Mouse (Mus musculus) left cerebral cortex, postnatal 10 days (tissue): Measurements from ENCODE around the gene Gm4131. TPM values are rescaled to one million over a fixed set of nuclear protein-coding genes. Genes with fewer than 3 reads are reported as not detected.

Experiments
- DNase-seq, 2 experiments: peaks; one replicate each; pipeline ENCODE4 v3.0.0; 2021 to 2022; ENCODE audit warnings: low spot score in 2 of 2, mixed read lengths in 1 of 2; ENCODE audit errors: extremely low spot score in 1 of 2
- intact Hi-C: fragments of 180-260 bp; cut with DNase I; formaldehyde crosslinking; loops from one replicate; pipeline ENCODE4 v1.15.1; 2025
- total RNA-seq, 2 experiments: library from RNA; stranded (reverse); gene quantifications; 2 replicates each; pipeline ENCODE4 v1.2.3; 2021

The Gm4131 gene
- total RNA-seq, 2 experiments from 2014 or later: not detected

DNA sequence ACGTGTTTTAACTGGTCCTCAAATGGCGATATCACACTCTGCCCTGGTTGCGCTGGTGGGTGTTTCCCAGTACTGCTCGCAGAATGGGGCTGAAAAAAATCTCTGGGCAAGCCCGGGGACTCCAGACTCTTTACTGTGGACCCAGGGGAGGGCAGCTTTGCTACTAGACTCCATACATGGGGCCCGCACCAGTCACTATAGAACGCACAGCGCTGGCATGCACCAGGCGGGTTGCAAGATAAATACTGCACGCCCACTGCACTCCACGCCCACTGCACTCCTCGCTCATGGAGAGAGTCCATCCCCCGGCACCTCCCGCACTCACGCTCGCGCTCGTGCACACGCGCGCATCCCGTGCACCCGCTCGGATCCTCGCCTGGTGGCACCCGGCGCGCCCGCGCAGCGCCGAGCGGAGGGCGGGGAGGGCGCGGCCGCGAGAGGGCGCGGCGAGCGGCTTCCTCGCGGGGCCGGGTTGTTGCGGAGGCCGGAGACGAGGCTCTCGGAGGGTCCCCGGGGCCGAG lies 11.4 kb downstream of the Gm4131 start, which contains the start of gene Fam124a:
Gene Fam124a (plus strand): TSS at position 429 of the 521 bp plus-strand sequence.
- intact Hi-C loops: loop anchor here (5.0 kb wide), 1 partner anchor 63 kb away; no protein-coding TSS in a partner anchor
- DNase-seq: peak; percentile 74 to 87

GRCm38 (mm10) chr14:62553786-62554185 lies 12.9 kb downstream of the Gm4131 start:
- intact Hi-C loops: no loop called here
- no peak for DNase-seq

DNA sequence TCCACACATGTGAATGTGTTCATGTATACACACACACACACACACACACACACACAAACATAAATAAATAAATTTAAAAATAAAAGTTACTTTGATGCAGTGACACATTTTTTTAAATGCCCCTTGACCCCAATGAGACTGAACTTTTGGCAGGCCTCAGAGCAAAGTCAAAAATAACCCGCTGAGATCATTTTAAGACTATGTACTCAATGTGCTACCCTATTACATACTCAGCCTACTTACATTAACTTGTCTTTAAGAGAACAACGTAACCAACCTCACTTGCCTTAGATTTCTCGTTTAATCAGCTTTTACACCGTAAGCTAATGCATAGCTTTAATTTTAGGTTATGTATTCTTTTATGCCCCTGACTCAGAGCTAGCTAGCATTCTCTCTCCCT lies 13.9 kb downstream of the Gm4131 start:
- no peak for DNase-seq
- intact Hi-C loops: no loop called here

DNA sequence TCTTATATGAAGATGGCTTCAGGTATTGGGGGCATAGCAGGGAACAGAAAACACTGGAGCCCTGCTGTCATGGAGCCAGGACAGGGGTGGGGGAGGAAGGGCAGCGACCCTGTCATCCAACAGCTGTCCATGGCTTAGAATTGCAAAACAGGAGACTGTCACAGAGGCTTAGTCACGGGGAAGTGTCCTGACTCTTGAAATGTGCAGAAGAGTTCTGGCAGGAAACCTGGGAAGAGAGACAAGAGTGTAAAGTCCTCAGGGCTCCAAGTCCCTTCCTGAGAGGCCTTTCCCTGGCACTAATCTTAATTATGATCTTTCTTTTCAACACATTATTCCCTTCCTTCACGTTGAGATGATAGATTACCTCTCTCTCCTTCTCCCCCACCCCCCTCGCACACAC lies 16.6 kb downstream of the Gm4131 start:
- intact Hi-C loops: no loop called here
- no peak for DNase-seq

DNA sequence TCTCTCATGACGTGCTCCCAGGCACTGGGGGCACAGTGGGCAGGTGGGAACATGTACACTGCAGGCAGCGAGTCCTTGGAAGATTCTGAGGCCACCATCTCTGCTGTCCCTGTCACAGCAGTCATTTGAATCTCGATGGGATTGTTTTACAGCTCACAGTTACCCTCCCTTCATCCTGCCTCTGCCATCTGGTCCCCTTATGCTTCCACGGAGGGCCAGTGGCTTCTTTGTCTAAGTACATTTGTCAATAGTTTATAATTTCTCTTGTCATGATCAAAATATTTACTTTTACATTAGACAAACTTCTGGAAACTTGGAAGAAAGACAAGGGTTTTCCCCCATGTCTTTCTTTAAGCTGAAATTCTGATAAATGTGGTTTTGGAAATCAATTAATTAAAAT lies 20.0 kb downstream of the Gm4131 start:
- no peak for DNase-seq
- intact Hi-C loops: no loop called here

DNA sequence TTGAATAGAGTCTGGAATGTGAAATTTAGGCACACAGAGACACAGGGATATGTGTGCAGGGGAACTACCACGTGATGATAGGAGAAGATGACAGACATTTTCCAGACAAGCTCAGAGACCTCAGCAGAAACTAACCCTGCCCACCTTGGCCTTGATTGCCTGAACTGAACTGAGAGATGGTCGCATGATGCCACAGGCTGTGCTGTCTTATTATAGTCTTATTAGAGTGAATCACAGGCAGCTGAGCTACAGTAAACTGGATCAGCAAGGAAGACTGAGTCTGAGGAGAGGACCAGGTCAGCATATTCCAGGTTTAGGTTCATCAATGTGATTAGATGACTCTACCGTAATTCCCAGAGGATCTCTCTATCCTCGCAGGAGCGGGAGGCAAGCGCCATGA lies 20.4 kb downstream of the Gm4131 start:
- intact Hi-C loops: no loop called here
- no peak for DNase-seq

- DNase-seq: no peak
- intact Hi-C loops: loop anchor here (5.0 kb wide), 1 partner anchor 49 kb away; no protein-coding TSS in a partner anchor
Observed at GRCm38 (mm10) chr14:62541751-62542150, 25.0 kb downstream of the Gm4131 start.

GRCm38 (mm10) chr14:62539834-62540233 lies 26.9 kb downstream of the Gm4131 start:
- peak in 1 of 2 experiments; percentile 53 for DNase-seq

GRCm38 (mm10) chr14:62536988-62537387 lies 29.7 kb downstream of the Gm4131 start:
- no peak for DNase-seq
- intact Hi-C loops: no loop called here

More at GRCm38 (mm10) chr14:62539834-62540233, 26.9 kb downstream of the Gm4131 start:
- intact Hi-C loops: loop anchor here (5.0 kb wide), 1 partner anchor 48 kb away; no protein-coding TSS in a partner anchor

GRCm38 (mm10) chr14:62536127-62536526 lies 30.6 kb downstream of the Gm4131 start:
- no peak for DNase-seq

GRCm38 (mm10) chr14:62530951-62531350 lies 35.8 kb downstream of the Gm4131 start:
- DNase-seq: no peak
- intact Hi-C loops: no loop called here

More at GRCm38 (mm10) chr14:62536127-62536526, 30.6 kb downstream of the Gm4131 start:
- intact Hi-C loops: no loop called here

DNA sequence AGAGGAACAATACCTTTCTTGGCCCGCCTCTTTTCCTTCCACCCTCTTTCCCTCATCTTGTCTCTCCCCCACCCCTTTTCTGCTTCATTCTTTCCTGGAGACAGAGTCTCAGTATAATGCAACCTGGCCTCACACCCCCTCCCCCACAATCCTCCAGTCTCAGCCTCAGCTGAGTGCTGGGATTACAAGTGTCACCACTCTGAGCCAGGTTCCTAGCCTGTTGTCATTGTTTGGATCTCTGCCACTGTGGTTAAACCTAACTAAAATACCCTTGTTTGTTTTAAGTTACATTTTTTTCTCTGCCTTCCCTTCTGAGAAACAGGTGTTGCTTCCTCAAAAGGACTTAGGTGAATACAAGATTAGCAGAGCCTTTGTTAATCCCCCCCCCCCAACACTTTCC lies 53.9 kb downstream of the Gm4131 start:
- no peak for DNase-seq
- intact Hi-C loops: no loop called here

DNA sequence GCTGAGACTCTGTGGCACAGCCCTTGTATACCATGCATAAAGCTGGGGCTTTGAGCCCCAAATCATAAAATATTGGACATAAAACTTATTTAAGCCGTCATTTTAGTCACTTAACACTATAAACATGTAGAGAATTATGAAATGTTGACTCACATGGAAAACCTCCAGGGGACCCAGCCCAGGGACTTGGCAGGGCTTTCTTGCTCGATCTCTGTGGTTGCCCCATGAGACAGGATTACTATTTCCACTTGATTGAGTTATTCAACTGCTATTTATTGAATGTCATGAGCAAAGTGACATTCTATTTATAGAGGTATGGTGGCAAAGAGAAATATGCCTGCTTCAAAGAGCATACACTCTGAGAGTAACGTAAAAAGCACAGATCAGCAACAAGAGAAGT lies 57.4 kb downstream of the Gm4131 start:
- no peak for DNase-seq
- intact Hi-C loops: no loop called here

DNA sequence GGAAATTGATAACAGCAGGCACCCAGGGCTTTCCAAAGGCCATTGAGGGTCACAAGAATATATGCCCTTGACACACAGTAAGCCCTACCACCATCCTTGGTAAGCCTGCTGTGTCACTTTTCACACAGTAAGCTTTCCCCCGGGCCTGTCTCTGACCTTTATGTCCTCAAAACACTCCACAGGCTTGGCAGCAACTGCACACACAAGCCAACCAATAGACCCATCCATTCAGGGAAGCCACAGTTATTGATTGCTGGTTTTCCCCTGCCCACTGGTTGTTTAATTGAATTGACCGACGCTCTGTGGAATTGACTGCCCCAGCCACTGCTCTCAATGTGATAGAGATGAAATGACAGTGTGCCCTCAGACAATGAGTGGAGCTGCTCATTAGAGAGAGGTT lies 60.5 kb downstream of the Gm4131 start:
- no peak for DNase-seq
- intact Hi-C loops: no loop called here

- intact Hi-C loops: no loop called here
- DNase-seq: no peak
Observed at GRCm38 (mm10) chr14:62497391-62497790, 69.3 kb downstream of the Gm4131 start.

DNA sequence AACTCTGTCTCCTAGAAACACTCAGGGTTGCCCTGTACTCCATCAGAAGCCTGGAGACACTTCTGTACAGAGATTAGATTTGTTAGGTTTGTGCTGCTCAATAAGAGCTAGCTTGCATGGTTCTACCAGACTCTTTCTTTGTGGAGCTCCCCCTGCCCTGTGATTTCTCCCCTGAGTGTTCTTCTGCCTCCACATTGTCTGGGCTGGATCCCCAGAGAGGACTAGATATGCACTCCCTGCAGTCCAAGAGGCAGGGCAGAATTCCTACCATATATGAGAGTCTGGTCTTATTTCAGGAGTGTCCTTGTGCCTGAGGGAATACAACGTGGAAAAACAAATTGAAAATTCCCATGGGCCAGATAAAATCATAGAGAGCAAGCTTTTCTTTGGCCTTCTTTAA lies 70.2 kb downstream of the Gm4131 start:
- intact Hi-C loops: no loop called here
- DNase-seq: no peak

DNA sequence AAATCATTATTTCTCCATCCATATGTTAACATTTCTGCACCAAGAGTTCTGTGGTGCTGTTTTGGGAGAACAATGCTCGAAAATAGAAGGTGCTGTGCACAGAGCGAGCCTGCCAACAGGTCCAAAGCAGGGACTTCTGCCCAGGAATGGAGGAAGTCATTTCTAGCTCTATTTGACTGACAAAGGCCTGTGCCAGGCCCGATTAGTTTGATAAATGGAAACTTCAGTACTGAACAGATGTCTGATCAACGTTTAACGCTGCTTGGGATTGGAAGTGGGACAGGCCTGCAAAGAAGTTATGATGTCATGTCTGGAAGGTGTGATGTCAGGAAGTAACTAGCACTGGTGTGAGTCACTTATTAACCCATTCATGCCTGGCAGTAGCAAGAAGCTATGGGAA lies 73.3 kb downstream of the Gm4131 start:
- intact Hi-C loops: loop anchor here (1.0 to 5.0 kb wide), 3 partner anchors 49 to 114 kb away; partner anchors contain the start of gene Fam124a
- DNase-seq: no peak

DNA sequence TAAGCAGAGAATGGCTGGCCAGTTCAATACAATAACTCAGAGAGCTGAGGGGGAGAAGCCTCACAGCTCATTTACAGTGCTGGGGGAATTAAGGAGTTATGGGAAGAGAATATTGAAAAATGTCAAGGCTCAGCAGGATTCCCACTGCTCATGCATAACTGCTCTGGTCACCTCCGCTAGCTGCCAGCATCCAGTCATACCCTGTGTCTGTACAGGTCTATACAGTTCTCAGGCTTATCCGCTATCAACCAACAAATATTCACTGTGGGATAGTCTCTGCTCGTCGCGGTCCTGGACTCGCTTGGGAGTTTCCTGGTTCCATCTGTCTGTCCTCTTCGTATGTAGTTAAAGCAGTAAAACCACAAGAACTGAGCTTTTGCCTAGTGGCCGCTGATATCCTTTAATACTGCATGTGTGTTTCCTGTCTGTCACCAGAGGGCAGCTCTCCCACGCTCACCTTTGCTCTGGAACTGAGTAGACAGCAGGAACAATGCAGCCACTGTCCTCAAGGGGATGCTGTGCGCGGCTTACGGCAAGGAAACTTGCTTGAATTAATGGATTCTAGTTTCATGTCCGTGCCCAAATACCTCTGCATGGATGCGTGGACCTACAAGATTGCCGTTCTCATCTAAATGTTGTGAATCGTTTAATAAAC lies 74.4 kb downstream of the Gm4131 start:
- DNase-seq: peak; percentile 77 to 85
- intact Hi-C loops: loop anchor here (5.0 kb wide), 2 partner anchors 50 to 65 kb away; partner anchors contain the start of gene Fam124a

DNA sequence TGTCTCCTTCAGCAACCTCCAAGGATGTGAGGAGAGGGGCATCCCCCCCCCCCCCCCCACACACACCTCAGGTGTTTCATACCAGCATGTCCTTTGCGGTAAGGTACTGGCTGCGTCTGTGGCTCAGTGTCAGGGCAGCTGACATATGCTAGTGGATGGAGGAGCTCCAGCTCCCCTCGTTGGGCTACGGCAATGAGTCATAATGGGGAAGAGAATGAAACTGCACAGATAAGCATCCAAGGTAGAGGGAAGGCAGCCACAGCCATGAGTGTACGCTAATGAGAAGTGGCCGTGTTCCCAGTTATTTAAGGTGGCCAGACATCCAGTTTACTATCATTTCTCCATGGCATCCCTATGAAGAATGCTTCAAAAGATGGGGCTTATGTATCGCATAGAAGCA lies 78.5 kb downstream of the Gm4131 start:
- intact Hi-C loops: no loop called here
- no peak for DNase-seq

DNA sequence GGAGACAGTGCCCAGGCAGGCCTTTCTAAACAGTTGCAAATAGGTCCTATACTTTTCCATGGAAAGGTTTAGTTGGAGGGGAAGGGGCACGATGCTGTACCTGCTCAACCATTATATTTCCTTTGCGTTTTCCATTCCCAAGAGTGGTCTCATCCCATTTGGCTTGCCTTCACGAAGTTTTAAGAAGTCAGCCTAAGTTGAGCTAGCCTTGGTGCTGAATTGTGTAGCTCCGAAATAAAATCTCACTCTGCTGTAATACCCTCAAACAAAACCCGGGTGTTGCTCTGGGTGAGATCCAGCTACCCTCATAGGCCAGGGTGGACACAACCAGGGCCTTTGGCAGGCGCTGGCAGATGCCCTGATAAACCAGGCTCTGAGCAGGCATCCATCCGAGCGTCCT lies 85.3 kb downstream of the Gm4131 start:
- DNase-seq: no peak
- intact Hi-C loops: no loop called here
